Mouse (Mus musculus) liver, embryonic 16.5 days (tissue): ENCODE results near the gene Gstp1. TPM values are rescaled to one million over a fixed set of nuclear protein-coding genes. Genes with fewer than 3 reads are reported as not detected.

Experiments
- polyA plus RNA-seq: library from polyadenylated mRNA; unstranded; fragments of >200 nt; fragmentation: Nextera tagmentation; extraction: Ambion mirVana; gene quantifications from 2 replicates; pipeline ENCODE4 v1.2.1, GENCODE M21; 2015

Gene Gstp1
- polyA plus RNA-seq, 1 experiment from 2014 or later, result 823 TPM

Other genes starting within 250 kb of the Gstp1 start
- 18.4 and 19.3 TPM in 2 replicates for gene Chka, start 186.2 kb downstream of the Gstp1 start, polyA plus RNA-seq
- gene Tcirg1, start 130.9 kb downstream of the Gstp1 start, polyA plus RNA-seq, result 28.7 and 33.8 TPM in 2 replicates
- gene Ndufs8, start 125.2 kb downstream of the Gstp1 start, polyA plus RNA-seq, result 150 and 159 TPM in 2 replicates
- 8.7 and 10.0 TPM in 2 replicates for gene Aldh3b1, start 108.2 kb downstream of the Gstp1 start, polyA plus RNA-seq
- 33.9 and 35.8 TPM in 2 replicates for gene Unc93b1, start 102.8 kb downstream of the Gstp1 start, polyA plus RNA-seq
- 0.07 and 0.12 TPM in 2 replicates for gene Aldh3b3, start 79.3 kb downstream of the Gstp1 start, polyA plus RNA-seq
- gene Aldh3b2, start 65.7 kb downstream of the Gstp1 start, polyA plus RNA-seq, result 0.24 and 0.30 TPM in 2 replicates
- gene Acy3, start 51.4 kb downstream of the Gstp1 start, polyA plus RNA-seq, result 10.5 and 12.4 TPM in 2 replicates
- gene Tbx10, start 45.2 kb downstream of the Gstp1 start, polyA plus RNA-seq, result 0.09 TPM in 1 of 2 replicates, not detected in the other
- 12.2 and 12.6 TPM in 2 replicates for gene Nudt8, start 37.4 kb downstream of the Gstp1 start, polyA plus RNA-seq
- gene Gm49405, start 37.4 kb downstream of the Gstp1 start, polyA plus RNA-seq, result 0.41 and 0.48 TPM in 2 replicates
- 0.42 and 0.75 TPM in 2 replicates for gene Doc2g, start 34.7 kb downstream of the Gstp1 start, polyA plus RNA-seq
- gene Ndufv1, start 25.2 kb downstream of the Gstp1 start, polyA plus RNA-seq, result 144 and 145 TPM in 2 replicates
- gene Gstp2, start 8.0 kb upstream of the Gstp1 start, polyA plus RNA-seq, result 6.1 and 17.4 TPM in 2 replicates
- 95.4 and 105 TPM in 2 replicates for gene Gstp3, start 21.6 kb upstream of the Gstp1 start, polyA plus RNA-seq
- 0.25 and 0.32 TPM in 2 replicates for gene Cabp2, start 43.6 kb upstream of the Gstp1 start, polyA plus RNA-seq
- 112 and 117 TPM in 2 replicates for gene Cdk2ap2, start 59.2 kb upstream of the Gstp1 start, polyA plus RNA-seq
- 6.6 and 7.3 TPM in 2 replicates for gene Pitpnm1, start 62.0 kb upstream of the Gstp1 start, polyA plus RNA-seq
- gene Aip, start 87.9 kb upstream of the Gstp1 start, polyA plus RNA-seq, result 32.4 and 32.6 TPM in 2 replicates
- 0.02 TPM in 1 of 2 replicates, not detected in the other for gene Gpr152, start 101.8 kb upstream of the Gstp1 start, polyA plus RNA-seq
- 0.18 and 0.20 TPM in 2 replicates for gene Cabp4, start 106.0 kb upstream of the Gstp1 start, polyA plus RNA-seq
- 72.4 and 74.8 TPM in 2 replicates for gene Coro1b, start 110.6 kb upstream of the Gstp1 start, polyA plus RNA-seq
- 17.6 and 17.9 TPM in 2 replicates for gene Ptprcap, start 115.6 kb upstream of the Gstp1 start, polyA plus RNA-seq
- 29.4 and 31.9 TPM in 2 replicates for gene Rps6kb2, start 125.4 kb upstream of the Gstp1 start, polyA plus RNA-seq
- gene Carns1, start 137.5 kb upstream of the Gstp1 start, polyA plus RNA-seq, result 0.49 and 0.67 TPM in 2 replicates
- 5.5 and 8.1 TPM in 2 replicates for gene Tbc1d10c, start 153.3 kb upstream of the Gstp1 start, polyA plus RNA-seq
- 380 and 393 TPM in 2 replicates for gene Ppp1ca, start 154.1 kb upstream of the Gstp1 start, polyA plus RNA-seq
- 14.1 and 14.2 TPM in 2 replicates for gene Rad9a, start 163.7 kb upstream of the Gstp1 start, polyA plus RNA-seq
- gene Clcf1, start 176.3 kb upstream of the Gstp1 start, polyA plus RNA-seq, result 0.39 and 0.61 TPM in 2 replicates
- not detected in 2 replicates for gene AC109138.7, start 176.4 kb upstream of the Gstp1 start, polyA plus RNA-seq
- gene Pold4, start 193.9 kb upstream of the Gstp1 start, polyA plus RNA-seq, result 12.2 and 14.8 TPM in 2 replicates
- 2.1 TPM in 2 replicates for gene Ssh3, start 231.2 kb upstream of the Gstp1 start, polyA plus RNA-seq
- 1.1 and 1.2 TPM in 2 replicates for gene Ankrd13d, start 245.2 kb upstream of the Gstp1 start, polyA plus RNA-seq